Mouse (Mus musculus): Measurements from ENCODE around the gene Faap100. TPM values are rescaled to one million over a fixed set of nuclear protein-coding genes. Genes with fewer than 3 reads are reported as not detected.
"Not testable (repeated sequence)": the region's sequence is repeated elsewhere in the genome, so short reads cannot be mapped to it uniquely, and the experiment has no call there.

Faap100 gene
- 10 to 100 TPM; 18.5 to 18.8 TPM for total RNA-seq (2021)
- long read RNA-seq, experiment 1, transcript Faap100-204 (9 exons, 3,766 nt), result minor isoform, 7 of 54 reads
- long read RNA-seq, experiment 1, transcript Faap100-201 (10 exons, 3,193 nt), result major isoform, 31 of 54 reads
- long read RNA-seq, experiment 1, partial matches to known transcripts, result 5 of 54 reads
- long read RNA-seq, experiment 1, other reads (novel, unspliced or antisense), result 11 of 54 reads
- long read RNA-seq, experiment 2, transcript Faap100-204 (9 exons, 3,766 nt), result minor isoform, 10 of 89 reads
- long read RNA-seq, experiment 2, transcript Faap100-201 (10 exons, 3,193 nt), result major isoform, 69 of 89 reads
- long read RNA-seq, experiment 2, partial matches to known transcripts, result 7 of 89 reads
- long read RNA-seq, experiment 2, other reads (novel, unspliced or antisense), result 3 of 89 reads

DNA sequence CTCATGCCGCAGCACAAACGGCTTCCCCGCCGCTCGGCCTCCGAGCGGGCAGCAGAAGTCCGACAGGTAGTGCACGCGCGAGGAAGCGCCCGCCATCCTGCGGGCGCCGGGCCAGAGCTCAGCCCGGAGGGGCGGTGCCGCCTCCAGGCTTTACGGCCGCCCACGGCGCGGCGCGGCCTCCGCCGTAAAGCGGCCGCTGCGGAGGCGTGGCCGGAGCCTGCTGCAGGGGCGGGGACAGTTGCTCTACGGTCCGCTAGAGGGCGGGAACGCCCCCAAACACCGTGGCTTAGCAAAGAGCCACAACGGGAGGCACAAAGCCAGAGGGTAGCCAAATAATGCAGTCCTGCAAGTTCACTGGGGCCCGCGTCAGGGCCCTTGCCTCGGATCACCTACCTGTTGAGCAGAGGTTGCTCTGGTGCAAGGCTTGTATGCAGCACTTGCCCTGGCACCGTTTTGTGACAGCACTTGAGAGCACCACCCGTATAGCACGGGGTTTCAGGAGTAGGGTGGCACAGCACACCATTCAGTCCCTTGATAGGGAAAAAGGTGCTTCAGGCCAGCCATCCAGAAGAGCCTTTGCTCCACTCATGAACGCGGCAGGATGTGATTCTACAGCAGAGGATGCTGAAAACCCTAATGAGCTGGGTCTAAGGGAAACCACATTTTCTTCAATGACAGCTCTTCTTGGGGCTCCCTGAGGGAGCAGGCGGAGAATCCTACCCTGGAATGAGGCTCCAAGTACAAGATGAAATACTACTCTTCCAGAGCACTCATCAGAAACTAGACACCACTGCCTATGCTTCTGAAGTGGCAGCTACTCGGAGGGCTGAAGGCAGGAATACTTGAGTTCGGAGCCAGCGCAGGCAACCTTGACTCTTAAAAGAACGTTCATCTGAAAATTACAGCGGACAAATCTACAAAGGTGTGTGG lies at the start of gene Faap100:
Gene Faap100 (minus strand): TSS at position 154 of the 930 bp plus-strand sequence.
- H3K27ac ChIP-seq, result peak within 1 kb of the TSS; percentile 93
- TF ChIP-seq CTCF (IDR thresholded peaks at IDR 0.05), result peak; percentile 91
- peak within 1 kb of the TSS; percentile 95 for H3K4me3 ChIP-seq
- DNase-seq, result peak; percentile 96
- intact Hi-C loops (cut with DNase I), result loop anchor here (2.0 kb wide), 1 partner anchor 30 kb away; the partner anchor contains the start of gene Actg1

DNA sequence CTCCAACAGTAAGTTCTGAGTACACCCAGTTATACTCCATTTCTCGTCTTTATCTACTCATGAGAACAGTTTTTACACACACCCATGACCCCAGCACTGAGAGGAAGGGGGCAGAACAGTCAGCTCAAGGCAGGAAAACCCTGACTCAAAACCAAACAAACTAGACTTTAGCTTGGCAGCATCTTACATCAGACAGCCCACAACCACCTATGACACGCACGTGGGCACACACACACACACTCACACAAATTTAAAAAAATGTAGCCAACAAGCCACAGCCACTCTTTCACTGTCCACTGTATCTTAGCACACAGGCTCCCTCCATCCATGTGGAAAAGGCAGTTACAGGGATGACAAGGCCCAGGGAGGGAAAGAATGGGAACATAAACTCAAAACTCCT lies 48.2 kb upstream of the Faap100 start:
- no peak overlapping the region for H3K4me3 ChIP-seq
- no peak for DNase-seq
- intact Hi-C loops (cut with DNase I), result no loop called here
- H3K27ac ChIP-seq, result no peak overlapping the region
- TF ChIP-seq CTCF (IDR thresholded peaks at IDR 0.05), result no peak

DNA sequence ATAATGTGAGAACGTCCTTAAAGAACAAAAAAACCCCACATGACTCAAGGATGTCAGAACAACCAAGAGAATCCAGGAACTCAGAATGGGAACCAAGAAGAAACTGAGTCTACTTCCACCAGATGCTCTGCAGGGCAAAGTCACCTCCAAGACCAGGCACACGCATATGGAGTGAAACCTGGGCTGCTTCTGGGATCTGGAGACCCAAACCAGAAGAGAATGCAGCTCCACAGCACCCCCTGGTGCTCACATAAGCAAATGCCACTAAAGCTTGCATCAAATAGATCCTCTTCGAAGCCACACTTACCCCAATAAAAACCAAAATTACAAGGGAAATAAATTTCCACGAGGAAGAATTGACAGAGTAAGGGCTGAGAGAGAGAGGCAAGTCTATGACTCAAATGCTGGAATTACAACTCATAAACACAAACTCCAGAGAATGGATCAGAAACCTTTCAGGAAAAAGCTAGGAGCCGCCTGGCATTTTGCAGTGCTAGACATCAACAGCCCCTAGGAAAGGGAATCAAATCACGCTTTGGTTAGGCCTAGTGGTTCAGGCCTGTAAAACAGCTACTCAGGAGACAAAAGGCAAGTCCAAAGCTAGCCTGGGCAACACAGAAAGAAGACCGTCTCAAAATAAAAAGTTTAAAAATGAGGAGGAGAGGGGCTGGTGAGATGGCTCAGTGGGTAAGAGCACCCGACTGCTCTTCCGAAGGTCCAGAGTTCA lies 45.2 kb upstream of the Faap100 start:
- intact Hi-C loops (cut with DNase I), result loop anchor here (2.0 to 5.0 kb wide), 2 partner anchors 36 to 65 kb away; no protein-coding TSS in a partner anchor
- peak; percentile 87 for TF ChIP-seq CTCF (IDR thresholded peaks at IDR 0.05)
- H3K4me3 ChIP-seq, result no peak overlapping the region
- peak overlapping the region; percentile 87 for H3K27ac ChIP-seq
- peak; percentile 72 for DNase-seq

DNA sequence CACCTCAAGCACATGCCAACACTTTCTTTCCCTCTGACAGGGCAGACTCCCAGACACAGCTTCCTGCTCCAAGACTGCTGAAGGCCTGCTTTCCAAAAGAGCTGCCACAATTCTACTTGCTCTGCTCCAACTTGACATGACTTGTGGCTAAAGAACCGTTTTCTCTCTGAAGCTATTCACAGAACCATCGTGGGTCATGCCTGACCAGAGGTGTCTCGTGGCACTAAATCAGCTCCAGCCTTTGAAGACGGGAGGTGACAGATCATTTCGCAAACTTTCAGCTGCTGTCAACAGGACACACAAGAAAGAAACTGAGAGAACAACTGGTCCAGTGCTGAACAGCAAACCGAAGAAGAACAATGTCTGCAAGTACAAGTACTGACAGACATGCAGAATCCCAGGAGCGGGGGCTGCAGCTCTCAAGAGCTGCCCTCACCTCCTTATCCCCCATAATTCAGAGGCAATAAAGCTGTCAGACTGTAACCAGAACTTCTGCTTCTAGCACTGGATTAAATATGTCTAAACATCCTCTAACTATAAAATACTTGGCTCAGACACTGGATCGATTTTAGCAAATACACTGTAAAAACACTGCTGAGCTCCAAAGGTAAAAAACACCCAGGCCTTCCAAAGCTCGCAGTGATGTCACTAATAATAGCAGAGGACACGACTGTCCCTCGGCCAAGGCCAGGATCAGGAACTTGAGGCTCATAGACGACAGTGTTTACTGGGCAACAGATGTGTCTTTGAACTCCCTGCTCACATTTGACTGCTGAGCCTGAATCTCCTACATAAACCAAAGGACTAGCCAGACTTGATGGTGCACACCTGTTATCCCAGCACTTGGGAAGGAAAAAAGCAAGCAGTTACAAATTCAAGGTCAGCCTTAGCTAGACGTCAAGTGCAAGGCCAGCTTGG lies 44.3 kb upstream of the Faap100 start:
- TF ChIP-seq CTCF (IDR thresholded peaks at IDR 0.05), result no peak
- peak; percentile 57 for DNase-seq
- intact Hi-C loops (cut with DNase I), result loop anchor here (2.0 to 5.0 kb wide), 2 partner anchors 36 to 64 kb away; no protein-coding TSS in a partner anchor
- Histone ChIP-seq H3K27ac (peak overlapping the region; percentile 87), H3K4me3 (no peak overlapping the region)

DNA sequence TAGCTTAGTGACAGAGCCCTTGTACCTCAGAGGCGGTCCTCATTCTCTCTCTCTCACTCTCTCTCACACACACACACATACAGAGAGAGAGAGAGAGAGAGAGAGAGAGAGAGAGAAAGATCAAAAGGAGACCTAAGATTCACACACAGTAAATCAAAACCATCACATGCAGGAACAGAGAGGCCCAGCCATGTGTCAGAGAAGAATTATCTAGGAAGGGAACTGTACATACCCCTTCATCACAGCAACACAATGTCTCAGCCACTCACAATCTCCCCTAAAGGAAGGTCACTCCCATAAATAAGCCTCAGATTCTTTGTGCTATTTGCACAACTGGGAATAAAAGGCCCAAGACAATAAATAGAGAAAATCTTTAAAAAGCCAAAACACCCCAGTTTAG lies 40.0 kb upstream of the Faap100 start:
- no peak overlapping the region for H3K27ac ChIP-seq
- intact Hi-C loops (cut with DNase I), result no loop called here
- no peak for DNase-seq
- no peak overlapping the region for H3K4me3 ChIP-seq
- TF ChIP-seq CTCF (IDR thresholded peaks at IDR 0.05), result no peak

DNA sequence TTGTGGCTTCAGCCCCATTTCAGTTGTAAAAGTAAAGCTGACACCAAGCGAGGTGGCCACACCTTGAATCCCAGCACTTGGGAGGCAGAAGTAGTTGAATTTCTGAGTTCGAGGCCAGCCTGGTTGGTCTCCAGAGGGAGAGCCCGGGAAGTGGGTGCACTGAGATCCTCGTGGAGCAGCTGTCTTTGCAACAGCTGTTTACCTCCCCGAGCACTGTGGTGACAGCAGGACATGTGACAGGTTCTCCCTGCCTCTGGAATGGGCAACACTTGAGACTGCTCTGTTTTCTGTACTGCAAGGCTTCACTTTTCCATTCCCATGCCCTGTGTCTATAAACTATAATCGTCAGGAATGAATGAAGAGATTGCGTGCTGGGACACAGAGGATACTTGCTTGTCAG lies 39.3 kb upstream of the Faap100 start:
- DNase-seq, result no peak
- Histone ChIP-seq H3K27ac (no peak overlapping the region), H3K4me3 (no peak overlapping the region)
- intact Hi-C loops (cut with DNase I), result loop anchor here (2.0 kb wide), 1 partner anchor 17 kb away; no protein-coding TSS in a partner anchor
- no peak for TF ChIP-seq CTCF (IDR thresholded peaks at IDR 0.05)

DNA sequence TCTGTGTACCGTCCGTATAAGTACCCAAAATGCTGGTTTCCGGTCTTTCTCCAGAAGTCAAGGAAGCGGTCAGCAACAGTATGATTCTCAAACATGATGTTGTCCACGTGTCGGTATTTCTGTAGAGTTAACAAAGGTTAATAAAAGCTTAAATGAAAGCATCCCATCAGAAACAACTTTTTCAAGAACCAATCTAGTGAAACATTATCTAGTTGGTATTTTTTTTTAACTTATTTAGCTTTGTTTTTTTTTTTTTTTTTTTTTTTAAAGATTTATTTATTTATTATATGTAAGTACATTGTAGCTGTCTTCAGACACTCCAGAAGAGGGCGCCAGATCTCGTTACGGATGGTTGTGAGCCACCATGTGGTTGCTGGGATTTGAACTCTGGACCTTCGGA lies 35.1 kb upstream of the Faap100 start:
- DNase-seq; H3K4me3 ChIP-seq; intact Hi-C loops (cut with DNase I); H3K27ac ChIP-seq: not testable (repeated sequence)

DNA sequence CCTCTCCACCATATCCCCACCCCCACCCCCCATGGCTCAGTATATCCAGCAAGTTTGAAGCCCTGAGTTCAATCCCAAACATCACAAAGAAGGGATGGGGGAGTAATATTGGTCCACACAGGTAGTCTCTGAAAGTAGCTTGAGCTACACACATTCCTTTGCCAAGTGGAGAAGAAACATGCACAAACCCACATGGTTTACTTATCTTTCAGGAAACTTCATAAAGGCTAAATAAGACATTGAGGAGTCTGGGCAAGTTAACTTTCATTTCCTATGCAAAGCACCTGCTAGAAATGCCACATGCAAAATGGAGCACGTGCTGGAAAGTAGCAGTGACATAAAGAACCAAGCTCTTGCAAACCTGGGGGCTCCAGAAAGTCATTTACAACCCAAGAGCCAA lies 27.9 kb upstream of the Faap100 start:
- DNase-seq, result no peak
- no peak overlapping the region for H3K27ac ChIP-seq
- intact Hi-C loops (cut with DNase I), result no loop called here
- H3K4me3 ChIP-seq, result no peak overlapping the region
- no peak for TF ChIP-seq CTCF (IDR thresholded peaks at IDR 0.05)

DNA sequence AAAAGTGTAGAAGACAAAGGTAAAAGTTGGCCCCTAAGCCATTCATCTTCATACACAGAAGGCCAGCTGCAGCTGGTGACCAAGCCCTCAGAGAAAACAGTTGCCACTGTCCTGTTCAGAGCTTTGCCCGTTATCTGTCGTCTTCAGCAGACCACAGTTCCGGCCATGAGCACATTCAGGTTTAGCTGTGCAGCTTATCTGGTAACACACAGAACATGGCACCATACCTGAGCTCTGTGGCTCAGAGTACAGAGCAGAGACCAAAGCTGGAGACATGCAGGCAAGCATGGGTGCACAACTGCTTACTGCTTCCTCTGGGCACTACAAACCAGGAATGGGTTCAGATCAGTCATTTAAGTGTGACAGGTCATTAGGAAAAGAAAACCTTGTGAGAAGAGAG lies 27.3 kb upstream of the Faap100 start:
- DNase-seq, result no peak
- intact Hi-C loops (cut with DNase I), result no loop called here
- no peak for TF ChIP-seq CTCF (IDR thresholded peaks at IDR 0.05)
- Histone ChIP-seq H3K4me3 (no peak overlapping the region), H3K27ac (no peak overlapping the region)

DNA sequence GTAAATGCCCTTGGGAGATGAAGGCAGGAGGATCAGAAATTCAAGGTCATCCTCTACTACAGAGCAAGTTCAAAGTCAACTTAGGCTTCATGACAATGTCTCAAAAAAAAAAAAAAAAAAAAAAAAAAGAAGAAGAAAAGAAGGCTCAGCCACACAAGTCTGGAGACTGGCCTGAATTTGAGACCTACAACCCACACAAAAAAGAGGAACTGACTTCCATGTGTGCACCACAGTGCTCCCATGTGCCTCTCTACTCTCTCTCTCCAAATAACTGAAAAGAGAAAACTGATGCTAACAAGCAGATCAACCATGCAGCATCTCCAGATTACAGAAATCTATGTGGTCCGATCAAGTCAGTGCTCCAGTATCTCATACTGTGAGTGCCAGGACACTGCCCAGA lies 26.2 kb upstream of the Faap100 start:
- no peak overlapping the region for H3K27ac ChIP-seq
- DNase-seq, result no peak
- intact Hi-C loops (cut with DNase I), result no loop called here
- TF ChIP-seq CTCF (IDR thresholded peaks at IDR 0.05), result no peak
- no peak overlapping the region for H3K4me3 ChIP-seq

DNA sequence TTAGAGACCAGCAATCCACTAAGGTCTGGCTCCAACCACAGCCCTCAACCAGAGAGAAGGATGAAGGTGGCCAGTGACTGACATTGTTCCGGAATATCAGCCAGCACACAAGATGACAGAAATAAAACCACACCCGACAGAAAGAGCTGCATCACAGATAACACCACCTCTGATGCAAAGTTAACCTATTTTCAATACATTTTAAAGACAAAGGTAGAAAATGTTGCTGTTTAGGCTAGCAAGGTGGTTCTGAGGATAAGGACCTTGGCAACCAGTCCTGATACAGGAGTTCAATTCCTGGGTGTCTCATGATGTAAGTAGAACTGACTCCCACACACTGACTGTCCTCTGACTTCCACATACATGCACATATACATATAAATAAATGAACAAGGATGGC lies 20.8 kb upstream of the Faap100 start:
- Histone ChIP-seq H3K27ac (no peak overlapping the region), H3K4me3 (no peak overlapping the region)
- TF ChIP-seq CTCF (IDR thresholded peaks at IDR 0.05), result no peak
- no peak for DNase-seq
- intact Hi-C loops (cut with DNase I), result no loop called here

All from gastrocnemius, adult 2 months (tissue).